Mouse (Mus musculus) olfactory bulb, adult 2 months (tissue): ENCODE measurements around the gene Hnrnpul1.
"Not testable (repeated sequence)": the region's sequence is repeated elsewhere in the genome, so short reads cannot be mapped to it uniquely, and the experiment has no call there.

ENCODE experiments used
- CTCF ChIP-seq: fragments of 200-500 bp; IDR thresholded peaks from 2 replicates; pipeline ENCODE4 v1.5.1; 2012; ENCODE audit warnings: low read depth, mild to moderate bottlenecking, low read length, moderate library complexity; ENCODE audit not compliant: insufficient read depth
- POLR2A ChIP-seq: fragments of 200-500 bp; IDR thresholded peaks from 2 replicates; pipeline ENCODE4 v1.6.1; 2012; ENCODE audit warnings: mild to moderate bottlenecking, low read depth, low read length, moderate library complexity; ENCODE audit not compliant: insufficient read depth

DNA sequence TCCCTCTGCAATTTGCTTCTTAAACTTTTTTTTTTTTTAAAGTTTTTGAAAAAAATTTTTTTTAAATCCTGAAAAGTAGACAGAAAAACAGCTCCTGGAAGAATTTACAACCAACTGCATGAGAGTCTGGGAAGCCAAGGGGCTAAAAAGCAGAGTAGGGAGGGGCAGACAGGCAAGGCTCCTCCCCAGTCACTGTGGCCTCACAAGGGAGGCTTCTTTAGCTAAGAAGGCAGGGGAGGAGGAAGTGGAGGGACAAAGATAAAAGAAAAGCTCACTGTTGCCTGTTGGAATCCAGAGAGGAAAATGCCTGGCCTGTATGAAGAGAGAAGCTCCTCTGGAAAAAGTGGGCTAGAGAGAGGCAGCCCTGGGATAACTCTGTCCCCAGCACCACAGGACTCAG is 32.8 kb downstream of the Hnrnpul1 start:
- not testable (repeated sequence) for TF ChIP-seq CTCF, POLR2A
